11 mouse cellular contexts compared by ENCODE assay signal in the genomic region with DNA sequence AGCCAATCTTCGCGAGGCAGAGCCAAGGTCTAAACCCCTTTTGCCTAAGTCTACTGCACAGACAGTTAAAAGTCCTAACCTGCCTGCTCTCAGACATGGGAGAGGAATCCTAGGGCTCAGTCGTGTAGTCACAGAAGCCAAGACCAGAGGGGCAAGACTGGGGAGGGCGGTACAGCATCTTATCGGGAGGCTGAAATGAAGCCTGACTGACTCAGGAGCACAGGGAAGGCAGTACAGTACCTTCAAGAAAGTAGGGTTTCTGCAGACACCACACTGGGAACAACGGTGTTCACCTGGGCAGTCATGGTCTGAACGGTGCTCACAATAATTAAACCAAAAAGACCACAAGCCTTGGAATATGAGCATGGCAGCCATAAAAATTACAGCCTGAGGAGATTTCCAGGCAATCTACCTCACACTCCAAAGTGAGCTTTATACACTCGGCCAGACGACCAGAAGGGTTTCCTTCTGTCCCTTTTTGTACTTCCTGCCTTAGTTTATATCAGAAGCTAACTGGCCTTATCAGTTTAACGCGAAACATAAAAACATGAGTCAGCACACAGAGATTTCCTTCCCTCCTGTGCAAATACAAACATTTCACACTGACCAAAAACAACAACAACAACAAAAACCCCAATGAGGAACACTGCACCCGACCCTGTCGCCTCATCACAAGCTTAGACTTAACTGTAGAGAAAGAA. TPM values are rescaled to one million over a fixed set of nuclear protein-coding genes. Genes with fewer than 3 reads are reported as not detected.
DNase-seq lines count a peak whose midpoint lies in the region; ATAC-seq and TF ChIP-seq lines count a peak whose summit lies in the region.
"Had no signal": no experiment of that assay in that cellular context is flagged by ENCODE, and none has a peak within 500 bp of the region (broad histone marks: within the 10 kb centered on the region; RNA-seq: fewer than 3 reads in every experiment).

No protein-coding gene starts in this region.

- H3K9ac ChIP-seq in hindbrain, embryonic 12.5 days = no peak overlapping the region
- H3K9ac ChIP-seq in hindbrain, embryonic 11.5 days (ENCODE audit: low read depth, low read length) = no peak overlapping the region
- peak overlapping the region; percentile 42 for H3K9ac ChIP-seq in liver, embryonic 13.5 days
- no peak overlapping the region for H3K9ac ChIP-seq in hindbrain, postnatal 0 days (replicated peaks; ENCODE audit: low read length)

- no peak for ATAC-seq in hindbrain, embryonic 12.5 days (ENCODE audit: low FRiP score)
- no peak for ATAC-seq in hindbrain, embryonic 11.5 days (ENCODE audit: low FRiP score)
- ATAC-seq in liver, embryonic 13.5 days (ENCODE audit: low read depth) = peak; percentile 55
- no peak for ATAC-seq in hindbrain, postnatal 0 days
- ATAC-seq: forebrain, embryonic 14.5 days had no signal

- H3K4me3 ChIP-seq in hindbrain, embryonic 12.5 days = no peak overlapping the region
- H3K4me3 ChIP-seq in hindbrain, embryonic 11.5 days (ENCODE audit: low read depth, low read length) = no peak overlapping the region
- H3K4me3 ChIP-seq in embryonic facial prominence, embryonic 10.5 days = no peak overlapping the region
- H3K4me3 ChIP-seq in liver, embryonic 13.5 days (replicated peaks) = peak overlapping the region; percentile 15
- no peak overlapping the region for H3K4me3 ChIP-seq in hindbrain, postnatal 0 days (ENCODE audit: low read length)

- no peaks in the 10 kb centered on the region for H3K9me3 ChIP-seq in hindbrain, embryonic 12.5 days (replicated peaks)
- no peaks in the 10 kb centered on the region for H3K9me3 ChIP-seq in hindbrain, embryonic 11.5 days (ENCODE audit: control insufficient read depth, low read length)
- H3K9me3 ChIP-seq in embryonic facial prominence, embryonic 10.5 days = no peaks in the 10 kb centered on the region
- no peaks in the 10 kb centered on the region for H3K9me3 ChIP-seq in liver, embryonic 13.5 days (replicated peaks)
- no peaks in the 10 kb centered on the region for H3K9me3 ChIP-seq in hindbrain, postnatal 0 days (ENCODE audit: low read length)

- peaks cover 23% of the 10 kb centered on the region for H3K36me3 ChIP-seq in hindbrain, embryonic 12.5 days
- H3K36me3 ChIP-seq in hindbrain, embryonic 11.5 days (ENCODE audit: control insufficient read depth, insufficient read depth, low read length) = peaks cover 3% of the 10 kb centered on the region; the same call in 1 of the 2 replicates
- peaks cover 39% of the 10 kb centered on the region for H3K36me3 ChIP-seq in embryonic facial prominence, embryonic 10.5 days (replicated peaks)
- no peaks in the 10 kb centered on the region for H3K36me3 ChIP-seq in liver, embryonic 13.5 days
- H3K36me3 ChIP-seq in hindbrain, postnatal 0 days (ENCODE audit: insufficient read depth, low read length) = peaks cover 9% of the 10 kb centered on the region; the same call in 1 of the 2 replicates

- peak overlapping the region; percentile 40; the same call in 1 of the 2 replicates for H3K27ac ChIP-seq in hindbrain, embryonic 12.5 days
- H3K27ac ChIP-seq in hindbrain, embryonic 11.5 days (ENCODE audit: low read depth, low read length) = no peak overlapping the region
- H3K27ac ChIP-seq in embryonic facial prominence, embryonic 10.5 days (replicated peaks) = 0 out of 2 replicates have a peak overlapping the region, but pooled peaks have one; percentile 19
- peak overlapping the region; percentile 74 for H3K27ac ChIP-seq in liver, embryonic 13.5 days
- H3K27ac ChIP-seq in hindbrain, postnatal 0 days = no peak overlapping the region; the same call in 1 of the 2 replicates

- 80% methylated on average over 13 of the region's 13 CpGs for WGBS in hindbrain, embryonic 12.5 days
- 81% methylated on average over 13 of the region's 13 CpGs for WGBS in hindbrain, embryonic 11.5 days
- WGBS in embryonic facial prominence, embryonic 10.5 days = 79% methylated on average over 13 of the region's 13 CpGs
- 8% methylated on average over 13 of the region's 13 CpGs for WGBS in liver, embryonic 13.5 days (ENCODE audit: insufficient replicate concordance)
- WGBS in hindbrain, postnatal 0 days = 72% methylated on average over 13 of the region's 13 CpGs

- H3K4me2 ChIP-seq in hindbrain, embryonic 12.5 days (replicated peaks) = no peak overlapping the region
- no peak overlapping the region for H3K4me2 ChIP-seq in hindbrain, embryonic 11.5 days (replicated peaks; ENCODE audit: low read depth, low read length)
- H3K4me2 ChIP-seq in liver, embryonic 13.5 days = peak overlapping the region; percentile 52
- no peak overlapping the region for H3K4me2 ChIP-seq in hindbrain, postnatal 0 days (ENCODE audit: low read depth, low read length)

- no peaks in the 10 kb centered on the region for H3K27me3 ChIP-seq in hindbrain, embryonic 12.5 days
- H3K27me3 ChIP-seq in hindbrain, embryonic 11.5 days (ENCODE audit: control insufficient read depth, insufficient read depth, low read length) = no peaks in the 10 kb centered on the region
- no peaks in the 10 kb centered on the region for H3K27me3 ChIP-seq in embryonic facial prominence, embryonic 10.5 days (replicated peaks; ENCODE audit: low read depth, poor library complexity, severe bottlenecking)
- 0 out of 2 replicates have a peak, but pooled peaks cover 2% of the 10 kb centered on the region for H3K27me3 ChIP-seq in liver, embryonic 13.5 days
- H3K27me3 ChIP-seq in hindbrain, postnatal 0 days (ENCODE audit: insufficient read depth, low read length) = no peaks in the 10 kb centered on the region

- DNase-seq in hindbrain, embryonic 11.5 days (ENCODE audit: low spot score) = no peak
- DNase-seq in 416B (ENCODE audit: low read depth) = peak; percentile 92
- no peak for DNase-seq in embryonic facial prominence, embryonic 10.5 days (ENCODE audit: low spot score)
- DNase-seq in liver, embryonic 13.5 days = no peak
- DNase-seq in hindbrain, postnatal 0 days (ENCODE audit: low spot score) = no peak
- DNase-seq in adrenal gland, postnatal 10 days = no peak
- no peak for DNase-seq in urinary bladder, postnatal 10 days (ENCODE audit: low spot score)
- DNase-seq: adrenal gland, adult 2 months; kidney, adult 8-10 months had no signal

- H3K4me1 ChIP-seq in hindbrain, embryonic 12.5 days = peaks cover 19% of the 10 kb centered on the region
- no peaks in the 10 kb centered on the region for H3K4me1 ChIP-seq in hindbrain, embryonic 11.5 days (replicated peaks; ENCODE audit: control insufficient read depth, insufficient read depth, low read length)
- peaks cover 27% of the 10 kb centered on the region for H3K4me1 ChIP-seq in embryonic facial prominence, embryonic 10.5 days
- peaks cover 61% of the 10 kb centered on the region for H3K4me1 ChIP-seq in liver, embryonic 13.5 days (replicated peaks)
- peaks cover 13% of the 10 kb centered on the region; the same call in 1 of the 2 replicates for H3K4me1 ChIP-seq in hindbrain, postnatal 0 days (ENCODE audit: insufficient read depth, low read length)

- TF ChIP-seq CTCF in hindbrain, postnatal 0 days (IDR thresholded peaks at IDR 0.05; ENCODE audit: low read depth) = no peak

RNA-seq across cellular contexts. Expression of a gene that starts 24.1 kb away (rescaled TPM):
- polyA plus RNA-seq in hindbrain, embryonic 12.5 days (2016; fragmentation: Nextera tagmentation; extraction: Ambion mirVana) = 76.9 and 82.3 TPM in 2 replicates
- 62.6 and 73.4 TPM in 2 replicates for polyA plus RNA-seq in hindbrain, embryonic 11.5 days (2014; fragmentation: Nextera tagmentation; extraction: Ambion mirVana)
- 41.5 and 42.8 TPM in 2 replicates for polyA plus RNA-seq in embryonic facial prominence, embryonic 10.5 days (2016; fragmentation: Nextera tagmentation; extraction: Ambion mirVana)
- 5.3 and 6.2 TPM in 2 replicates for polyA plus RNA-seq in liver, embryonic 13.5 days (2015; fragmentation: Nextera tagmentation; extraction: Ambion mirVana)
- 69.8 and 77.2 TPM in 2 replicates for total RNA-seq in hindbrain, postnatal 0 days (2014; rRNA removed)
- 49.1 and 50.1 TPM in 2 replicates for polyA plus RNA-seq in hindbrain, postnatal 0 days (2015; fragmentation: Nextera tagmentation; extraction: Ambion mirVana)
- total RNA-seq in adrenal gland, postnatal 10 days (2021) = 10 to 100 TPM; 34.9 to 36.8 TPM

Comparison
In these comparisons a context has a peak if more than half of its experiments do, and no peak if none do; other contexts are left out.
1. H3K27ac ChIP-seq: peak in hindbrain, embryonic 12.5 days (single experiment), embryonic facial prominence, embryonic 10.5 days (single experiment) and liver, embryonic 13.5 days (single experiment); none in hindbrain, embryonic 11.5 days (single experiment) and hindbrain, postnatal 0 days (single experiment).